Mouse (Mus musculus): ENCODE data around the gene Olfr1006. TPM values are rescaled to one million over a fixed set of nuclear protein-coding genes. Genes with fewer than 3 reads are reported as not detected.

Olfr1006 gene
- not detected in 2 replicates for polyA plus RNA-seq (2015; fragmentation: Nextera tagmentation; extraction: Ambion mirVana)

DNA sequence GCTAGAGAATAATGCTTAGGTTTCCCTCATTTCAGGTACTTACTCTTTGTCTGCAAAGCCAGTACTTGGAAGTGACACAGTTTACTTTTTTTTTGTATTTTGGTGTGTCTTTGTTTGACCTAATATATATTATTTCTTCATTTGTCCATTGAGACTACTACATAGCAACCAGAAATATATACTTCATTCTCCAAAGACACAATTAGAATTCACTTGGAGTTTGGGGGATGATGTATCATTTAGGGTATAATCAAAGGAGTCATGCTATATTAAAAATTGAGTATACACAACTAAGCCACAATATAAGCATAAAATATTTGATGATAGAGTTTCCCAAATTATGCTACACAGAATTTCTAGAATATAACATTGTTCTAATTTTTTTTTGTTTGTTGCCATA, at the start of gene Olfr1006:
Gene Olfr1006, minus strand, starts transcription at position 101 of the 400 bp plus-strand sequence.

GRCm38 (mm10) chr2:85715119-85715518, 36.6 kb upstream of the Olfr1006 start, which contains the start of gene Olfr1009:
TSS of gene Olfr1009 (plus strand) at chr2:85715419.

DNA sequence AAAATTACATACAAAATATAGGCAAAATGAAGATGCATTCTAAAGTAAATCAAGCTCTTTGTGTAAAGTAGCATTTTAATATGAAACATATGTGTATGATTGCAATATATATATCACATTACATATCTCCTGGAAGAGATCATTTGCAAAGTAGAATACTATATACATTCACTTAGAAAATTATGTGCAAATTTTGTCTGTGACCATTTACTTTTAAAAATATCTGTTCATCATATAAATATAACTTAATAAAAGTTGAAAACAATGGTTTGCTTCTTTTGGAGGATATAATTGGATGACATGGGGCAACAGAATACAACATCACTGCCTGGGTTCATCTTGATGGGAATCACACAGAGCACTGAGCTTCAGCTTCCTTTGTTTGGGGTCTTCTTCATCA, 10.6 kb upstream of the Olfr1006 start, which contains the start of gene Olfr1008:
Gene Olfr1008, plus strand, starts transcription at position 301 of the 400 bp plus-strand sequence.

GRCm38 (mm10) chr2:85664355-85664754, 14.2 kb downstream of the Olfr1006 start, which contains the start of gene Olfr154:
TSS of gene Olfr154 (minus strand) at chr2:85664455.

GRCm38 (mm10) chr2:85650604-85651003, 28.0 kb downstream of the Olfr1006 start, which contains the start of gene Olfr1002:
TSS of gene Olfr1002 (minus strand) at chr2:85650704.

Other genes with a start within 250 kb of the Olfr1006 start
- gene Olfr994, start 242.3 kb downstream of the Olfr1006 start, polyA plus RNA-seq (2015; fragmentation: Nextera tagmentation; extraction: Ambion mirVana), result not detected in 2 replicates
- gene Olfr995, start 235.1 kb downstream of the Olfr1006 start, polyA plus RNA-seq (2015; fragmentation: Nextera tagmentation; extraction: Ambion mirVana), result not detected in 2 replicates
- 3.3 and 3.7 TPM in 2 replicates for gene 4833423E24Rik, start 159.7 kb downstream of the Olfr1006 start, polyA plus RNA-seq (2015; fragmentation: Nextera tagmentation; extraction: Ambion mirVana)
- not detected in 2 replicates for gene Olfr996, start 99.6 kb downstream of the Olfr1006 start, polyA plus RNA-seq (2015; fragmentation: Nextera tagmentation; extraction: Ambion mirVana)
- not detected in 2 replicates for gene Olfr998, start 89.8 kb downstream of the Olfr1006 start, polyA plus RNA-seq (2015; fragmentation: Nextera tagmentation; extraction: Ambion mirVana)
- not detected in 2 replicates for gene Olfr1000, start 66.9 kb downstream of the Olfr1006 start, polyA plus RNA-seq (2015; fragmentation: Nextera tagmentation; extraction: Ambion mirVana)
- not detected in 2 replicates for gene Olfr1002, start 28.1 kb downstream of the Olfr1006 start, polyA plus RNA-seq (2015; fragmentation: Nextera tagmentation; extraction: Ambion mirVana)
- not detected in 2 replicates for gene Olfr154, start 14.3 kb downstream of the Olfr1006 start, polyA plus RNA-seq (2015; fragmentation: Nextera tagmentation; extraction: Ambion mirVana)
- gene Olfr1008, start 10.7 kb upstream of the Olfr1006 start, polyA plus RNA-seq (2015; fragmentation: Nextera tagmentation; extraction: Ambion mirVana), result not detected in 2 replicates
- gene Olfr1009, start 36.7 kb upstream of the Olfr1006 start, polyA plus RNA-seq (2015; fragmentation: Nextera tagmentation; extraction: Ambion mirVana), result not detected in 2 replicates
- gene Olfr1012, start 84.0 kb upstream of the Olfr1006 start, polyA plus RNA-seq (2015; fragmentation: Nextera tagmentation; extraction: Ambion mirVana), result not detected in 2 replicates
- gene Olfr1013, start 88.3 kb upstream of the Olfr1006 start, polyA plus RNA-seq (2015; fragmentation: Nextera tagmentation; extraction: Ambion mirVana), result not detected in 2 replicates
- gene Olfr1014, start 93.9 kb upstream of the Olfr1006 start, polyA plus RNA-seq (2015; fragmentation: Nextera tagmentation; extraction: Ambion mirVana), result not detected in 2 replicates
- gene Olfr1015, start 103.2 kb upstream of the Olfr1006 start, polyA plus RNA-seq (2015; fragmentation: Nextera tagmentation; extraction: Ambion mirVana), result not detected in 2 replicates
- gene Olfr1016, start 123.8 kb upstream of the Olfr1006 start, polyA plus RNA-seq (2015; fragmentation: Nextera tagmentation; extraction: Ambion mirVana), result not detected in 2 replicates
- gene Olfr1018, start 139.7 kb upstream of the Olfr1006 start, polyA plus RNA-seq (2015; fragmentation: Nextera tagmentation; extraction: Ambion mirVana), result not detected in 2 replicates
- gene Olfr1019, start 166.7 kb upstream of the Olfr1006 start, polyA plus RNA-seq (2015; fragmentation: Nextera tagmentation; extraction: Ambion mirVana), result not detected in 2 replicates
- gene Olfr1020, start 168.3 kb upstream of the Olfr1006 start, polyA plus RNA-seq (2015; fragmentation: Nextera tagmentation; extraction: Ambion mirVana), result not detected in 2 replicates
- not detected in 2 replicates for gene Olfr1022, start 189.8 kb upstream of the Olfr1006 start, polyA plus RNA-seq (2015; fragmentation: Nextera tagmentation; extraction: Ambion mirVana)
- not detected in 2 replicates for gene Olfr1023, start 206.9 kb upstream of the Olfr1006 start, polyA plus RNA-seq (2015; fragmentation: Nextera tagmentation; extraction: Ambion mirVana)
- not detected in 2 replicates for gene Olfr1024, start 226.3 kb upstream of the Olfr1006 start, polyA plus RNA-seq (2015; fragmentation: Nextera tagmentation; extraction: Ambion mirVana)
- gene Olfr1025-ps1, start 236.4 kb upstream of the Olfr1006 start, polyA plus RNA-seq (2015; fragmentation: Nextera tagmentation; extraction: Ambion mirVana), result not detected in 2 replicates
- not detected in 2 replicates for gene Olfr1026, start 242.8 kb upstream of the Olfr1006 start, polyA plus RNA-seq (2015; fragmentation: Nextera tagmentation; extraction: Ambion mirVana)